Mouse (Mus musculus) layer of hippocampus, adult 18-20 months (tissue): ENCODE data around the gene Ticam1. TPM values are rescaled to one million over a fixed set of nuclear protein-coding genes. Genes with fewer than 3 reads are reported as not detected.

ENCODE experiments used
- DNase-seq, 2 experiments: peaks; one replicate each; pipeline ENCODE4 v3.0.0; 2022; ENCODE audit warnings: low spot score in 2 of 2
- total RNA-seq, 2 experiments: library from RNA; stranded (reverse); gene quantifications; 2 replicates each; pipeline ENCODE4 v1.2.3; 2021

Gene Ticam1
- total RNA-seq, 2 experiments from 2014 or later = 7.9 to 8.2 TPM

- DNase-seq = peak in 1 of 2 experiments; percentile 75
Observed at GRCm38 (mm10) chr17:56291171-56291511, 14.6 kb upstream of the Ticam1 start.

GRCm38 (mm10) chr17:56290388-56291170 is 14.0 kb upstream of the Ticam1 start:
- DNase-seq = peak in 1 of 2 experiments; percentile 79

GRCm38 (mm10) chr17:56289371-56290331 is 13.1 kb upstream of the Ticam1 start:
- DNase-seq = no peak

- DNase-seq = no peak
Observed at GRCm38 (mm10) chr17:56288866-56289265, 12.3 kb upstream of the Ticam1 start.

GRCm38 (mm10) chr17:56287830-56288229 is 11.2 kb upstream of the Ticam1 start:
- no peak for DNase-seq

- DNase-seq = no peak
Observed at GRCm38 (mm10) chr17:56285995-56286394, 9.4 kb upstream of the Ticam1 start.

GRCm38 (mm10) chr17:56283316-56283715 is 6.7 kb upstream of the Ticam1 start:
- peak in 1 of 2 experiments; percentile 59 for DNase-seq

- peak in 1 of 2 experiments; percentile 67 for DNase-seq
Observed at GRCm38 (mm10) chr17:56282802-56283201, 6.2 kb upstream of the Ticam1 start.

- no peak for DNase-seq
Observed at GRCm38 (mm10) chr17:56281193-56281592, 4.6 kb upstream of the Ticam1 start.

- no peak for DNase-seq
Observed at GRCm38 (mm10) chr17:56279481-56280155, 3.0 kb upstream of the Ticam1 start.

- no peak for DNase-seq
Observed at GRCm38 (mm10) chr17:56278340-56278739, 1.8 kb upstream of the Ticam1 start.

GRCm38 (mm10) chr17:56277567-56277893 is 944 bp upstream of the Ticam1 start:
- DNase-seq = no peak

GRCm38 (mm10) chr17:56275842-56276480 is 625 bp downstream of the Ticam1 start:
- DNase-seq = no peak

GRCm38 (mm10) chr17:56273986-56274385 is 2.6 kb downstream of the Ticam1 start:
- no peak for DNase-seq

GRCm38 (mm10) chr17:56273482-56273881 is 3.1 kb downstream of the Ticam1 start:
- no peak for DNase-seq

- no peak for DNase-seq
Observed at GRCm38 (mm10) chr17:56272644-56273043, 3.9 kb downstream of the Ticam1 start.

GRCm38 (mm10) chr17:56271609-56272253 is 4.9 kb downstream of the Ticam1 start:
- DNase-seq = no peak

GRCm38 (mm10) chr17:56269741-56270140 is 6.8 kb downstream of the Ticam1 start:
- DNase-seq = no peak

- DNase-seq = peak in 1 of 2 experiments; percentile 80
Observed at GRCm38 (mm10) chr17:56269153-56269630, 7.4 kb downstream of the Ticam1 start.

- peak in 1 of 2 experiments; percentile 72 for DNase-seq
Observed at GRCm38 (mm10) chr17:56266271-56266670, 10.3 kb downstream of the Ticam1 start.
